Mouse (Mus musculus): ENCODE measurements around the gene Fbxo22. TPM values are rescaled to one million over a fixed set of nuclear protein-coding genes. Genes with fewer than 3 reads are reported as not detected.
"Not testable (repeated sequence)": the region's sequence is repeated elsewhere in the genome, so short reads cannot be mapped to it uniquely, and the experiment has no call there.

Gene Fbxo22
- polyA plus RNA-seq, 1 experiment = 33.1 TPM

GRCm38 (mm10) chr9:55246440-55246839 lies 37.7 kb downstream of the Fbxo22 start:
- Histone ChIP-seq H3K4me1 (ENCODE audit: control insufficient read depth, insufficient read depth, low read length) (no peaks in the 10 kb centered on the region), H3K27ac (ENCODE audit: insufficient read depth, low read length) (no peak overlapping the region), H3K4me3 (ENCODE audit: insufficient read depth, low read length) (no peak overlapping the region)
- TF ChIP-seq POLR2A (IDR thresholded peaks at IDR 0.05; ENCODE audit: extremely low read depth, insufficient read depth, low read length) (no peak), CTCF (IDR thresholded peaks at IDR 0.05; ENCODE audit: extremely low read depth, insufficient read depth, low read length) (no peak)

- no peak overlapping the region for H3K27ac ChIP-seq (ENCODE audit: insufficient read depth, low read length)
- TF ChIP-seq POLR2A (IDR thresholded peaks at IDR 0.05; ENCODE audit: extremely low read depth, insufficient read depth, low read length) (no peak), CTCF (IDR thresholded peaks at IDR 0.05; ENCODE audit: extremely low read depth, insufficient read depth, low read length) (no peak)
- H3K4me3 ChIP-seq (ENCODE audit: insufficient read depth, low read length) = no peak overlapping the region
- no peaks in the 10 kb centered on the region for H3K4me1 ChIP-seq (ENCODE audit: control insufficient read depth, insufficient read depth, low read length)
Observed at GRCm38 (mm10) chr9:55246918-55247317, 38.2 kb downstream of the Fbxo22 start.

- TF ChIP-seq CTCF (IDR thresholded peaks at IDR 0.05; ENCODE audit: extremely low read depth, insufficient read depth, low read length) = no peak
- TF ChIP-seq POLR2A (IDR thresholded peaks at IDR 0.05; ENCODE audit: extremely low read depth, insufficient read depth, low read length) = no peak
- Histone ChIP-seq H3K4me3 (ENCODE audit: insufficient read depth, low read length) (no peak overlapping the region), H3K4me1 (ENCODE audit: control insufficient read depth, insufficient read depth, low read length) (no peaks in the 10 kb centered on the region), H3K27ac (ENCODE audit: insufficient read depth, low read length) (no peak overlapping the region)
Observed at GRCm38 (mm10) chr9:55248465-55248864, 39.7 kb downstream of the Fbxo22 start.

GRCm38 (mm10) chr9:55250595-55251247 lies 42.0 kb downstream of the Fbxo22 start:
- H3K4me3 ChIP-seq (ENCODE audit: insufficient read depth, low read length) = no peak overlapping the region
- H3K4me1 ChIP-seq (ENCODE audit: control insufficient read depth, insufficient read depth, low read length) = no peaks in the 10 kb centered on the region
- H3K27ac ChIP-seq (ENCODE audit: insufficient read depth, low read length) = no peak overlapping the region
- TF ChIP-seq POLR2A (IDR thresholded peaks at IDR 0.05; ENCODE audit: extremely low read depth, insufficient read depth, low read length) (no peak), CTCF (IDR thresholded peaks at IDR 0.05; ENCODE audit: extremely low read depth, insufficient read depth, low read length) (no peak)

- H3K27ac ChIP-seq (ENCODE audit: insufficient read depth, low read length); H3K4me3 ChIP-seq (ENCODE audit: insufficient read depth, low read length): not testable (repeated sequence)
Observed at GRCm38 (mm10) chr9:55252097-55252496, 43.4 kb downstream of the Fbxo22 start.

GRCm38 (mm10) chr9:55253849-55254248 lies 45.1 kb downstream of the Fbxo22 start:
- Histone ChIP-seq H3K4me3 (ENCODE audit: insufficient read depth, low read length) (no peak overlapping the region), H3K27ac (ENCODE audit: insufficient read depth, low read length) (no peak overlapping the region), H3K4me1 (ENCODE audit: control insufficient read depth, insufficient read depth, low read length) (no peaks in the 10 kb centered on the region)
- no peak for TF ChIP-seq POLR2A (IDR thresholded peaks at IDR 0.05; ENCODE audit: extremely low read depth, insufficient read depth, low read length)
- TF ChIP-seq CTCF (IDR thresholded peaks at IDR 0.05; ENCODE audit: extremely low read depth, insufficient read depth, low read length) = no peak

More at GRCm38 (mm10) chr9:55252097-55252496, 43.4 kb downstream of the Fbxo22 start:
- H3K4me1 ChIP-seq (ENCODE audit: control insufficient read depth, insufficient read depth, low read length) = not testable (repeated sequence)

GRCm38 (mm10) chr9:55255056-55255455 lies 46.3 kb downstream of the Fbxo22 start:
- TF ChIP-seq POLR2A (IDR thresholded peaks at IDR 0.05; ENCODE audit: extremely low read depth, insufficient read depth, low read length) (no peak), CTCF (IDR thresholded peaks at IDR 0.05; ENCODE audit: extremely low read depth, insufficient read depth, low read length) (no peak)
- Histone ChIP-seq H3K4me3 (ENCODE audit: insufficient read depth, low read length) (no peak overlapping the region), H3K4me1 (ENCODE audit: control insufficient read depth, insufficient read depth, low read length) (no peaks in the 10 kb centered on the region), H3K27ac (ENCODE audit: insufficient read depth, low read length) (no peak overlapping the region)

- Histone ChIP-seq H3K4me1 (ENCODE audit: control insufficient read depth, insufficient read depth, low read length) (no peaks in the 10 kb centered on the region), H3K27ac (ENCODE audit: insufficient read depth, low read length) (no peak overlapping the region), H3K4me3 (ENCODE audit: insufficient read depth, low read length) (no peak overlapping the region)
- TF ChIP-seq POLR2A (IDR thresholded peaks at IDR 0.05; ENCODE audit: extremely low read depth, insufficient read depth, low read length) = no peak
- TF ChIP-seq CTCF (IDR thresholded peaks at IDR 0.05; ENCODE audit: extremely low read depth, insufficient read depth, low read length) = no peak
Observed at GRCm38 (mm10) chr9:55255604-55256003, 46.9 kb downstream of the Fbxo22 start.

- Histone ChIP-seq H3K27ac (ENCODE audit: insufficient read depth, low read length) (no peak overlapping the region), H3K4me1 (ENCODE audit: control insufficient read depth, insufficient read depth, low read length) (no peaks in the 10 kb centered on the region), H3K4me3 (ENCODE audit: insufficient read depth, low read length) (no peak overlapping the region)
- no peak for TF ChIP-seq POLR2A (IDR thresholded peaks at IDR 0.05; ENCODE audit: extremely low read depth, insufficient read depth, low read length)
- TF ChIP-seq CTCF (IDR thresholded peaks at IDR 0.05; ENCODE audit: extremely low read depth, insufficient read depth, low read length) = no peak
Observed at GRCm38 (mm10) chr9:55257105-55257504, 48.4 kb downstream of the Fbxo22 start.

GRCm38 (mm10) chr9:55259741-55260140 lies 51.0 kb downstream of the Fbxo22 start:
- TF ChIP-seq CTCF (IDR thresholded peaks at IDR 0.05; ENCODE audit: extremely low read depth, insufficient read depth, low read length) = no peak
- no peak for TF ChIP-seq POLR2A (IDR thresholded peaks at IDR 0.05; ENCODE audit: extremely low read depth, insufficient read depth, low read length)

More at GRCm38 (mm10) chr9:55259741-55260140, 51.0 kb downstream of the Fbxo22 start:
- H3K27ac ChIP-seq (ENCODE audit: insufficient read depth, low read length) = no peak overlapping the region
- no peak overlapping the region for H3K4me3 ChIP-seq (ENCODE audit: insufficient read depth, low read length)
- H3K4me1 ChIP-seq (ENCODE audit: control insufficient read depth, insufficient read depth, low read length) = no peaks in the 10 kb centered on the region

Measured in cortical plate, adult 2 months (tissue).